Mouse (Mus musculus): ENCODE measurements around the gene Rrbp1. TPM values are rescaled to one million over a fixed set of nuclear protein-coding genes. Genes with fewer than 3 reads are reported as not detected.

Rrbp1 gene
- polyA plus RNA-seq, 1 experiment, result 78.1 TPM

GRCm38 (mm10) chr2:143914760-143915599, 96.1 kb downstream of the Rrbp1 start, which contains the start of gene Dstn:
Dstn (plus strand) TSS chr2:143915320.
- DNase-seq, result peak; percentile 99
- Histone ChIP-seq H3K4me1 (ENCODE audit: control insufficient read depth, insufficient read depth, low read length) (peaks cover 7% of the 10 kb centered on the region), H3K4me3 (replicated peaks; ENCODE audit: extremely low read depth, low read depth, low read length) (peak within 1 kb of the TSS; percentile 96)
- no peak for TF ChIP-seq CTCF (IDR thresholded peaks at IDR 0.05; ENCODE audit: insufficient read depth, low read length)
- TF ChIP-seq POLR2A (IDR thresholded peaks at IDR 0.05; ENCODE audit: borderline replicate concordance, extremely low read depth, low read depth, low read length), result peak; percentile 99
- under 1% methylated on average over 70 of the region's 71 CpGs for WGBS

DNA sequence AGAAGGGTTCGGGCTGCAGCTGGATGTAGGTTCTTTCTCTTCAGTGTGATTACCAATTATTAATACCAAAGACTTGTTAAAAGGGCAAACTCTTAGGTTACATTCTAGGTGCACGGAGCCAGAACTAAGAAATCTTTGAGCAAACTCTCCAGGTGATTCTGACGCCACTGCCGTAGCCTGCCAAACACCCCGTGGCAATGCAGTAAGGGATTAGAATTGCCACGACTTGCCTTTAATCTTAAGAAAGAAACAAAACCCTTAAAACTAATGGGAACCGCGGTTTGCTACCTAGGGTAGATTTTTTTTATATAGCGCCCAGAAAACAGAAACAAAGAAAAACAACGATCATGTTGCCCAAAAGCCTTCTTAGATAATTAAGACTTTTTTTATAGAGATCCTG, 96.8 kb downstream of the Rrbp1 start:
- no peak for DNase-seq
- H3K4me3 ChIP-seq (replicated peaks; ENCODE audit: extremely low read depth, low read depth, low read length), result peak overlapping the region; percentile 96
- 13% methylated on average over 10 of the region's 10 CpGs for WGBS
- TF ChIP-seq POLR2A (IDR thresholded peaks at IDR 0.05; ENCODE audit: borderline replicate concordance, extremely low read depth, low read depth, low read length) (no peak), CTCF (IDR thresholded peaks at IDR 0.05; ENCODE audit: insufficient read depth, low read length) (no peak)
- peaks cover 7% of the 10 kb centered on the region for H3K4me1 ChIP-seq (ENCODE audit: control insufficient read depth, insufficient read depth, low read length)

GRCm38 (mm10) chr2:143912199-143912598, 98.9 kb downstream of the Rrbp1 start:
- H3K4me1 ChIP-seq (ENCODE audit: control insufficient read depth, insufficient read depth, low read length), result peaks cover 4% of the 10 kb centered on the region
- TF ChIP-seq CTCF (IDR thresholded peaks at IDR 0.05; ENCODE audit: insufficient read depth, low read length) (no peak), POLR2A (IDR thresholded peaks at IDR 0.05; ENCODE audit: borderline replicate concordance, extremely low read depth, low read depth, low read length) (no peak)
- WGBS, result 85% methylated on average over 2 of the region's 2 CpGs
- DNase-seq, result no peak
- H3K4me3 ChIP-seq (replicated peaks; ENCODE audit: extremely low read depth, low read depth, low read length), result no peak overlapping the region

DNA sequence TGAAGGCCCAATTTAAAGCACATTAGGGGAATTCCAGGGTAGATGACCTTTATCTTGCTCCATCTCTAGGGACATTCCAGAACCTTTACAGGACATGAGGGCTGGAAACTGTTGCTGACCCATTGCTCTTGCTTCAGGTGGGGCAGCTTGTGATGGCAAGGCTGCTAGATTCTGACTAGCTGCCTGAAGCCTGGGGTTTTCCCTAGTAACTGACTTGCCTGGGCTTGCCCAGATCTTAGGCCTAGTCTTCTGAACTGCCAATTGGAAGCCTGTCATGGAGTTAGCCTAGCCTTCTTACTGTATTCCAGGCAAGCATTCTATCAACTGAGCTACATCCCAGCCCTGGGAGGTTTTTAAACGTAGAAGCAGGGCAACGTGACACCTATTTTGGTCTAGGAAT, 101.8 kb downstream of the Rrbp1 start:
- Histone ChIP-seq H3K4me3 (replicated peaks; ENCODE audit: extremely low read depth, low read depth, low read length) (no peak overlapping the region), H3K4me1 (ENCODE audit: control insufficient read depth, insufficient read depth, low read length) (no peaks in the 10 kb centered on the region)
- no peak for DNase-seq
- TF ChIP-seq POLR2A (IDR thresholded peaks at IDR 0.05; ENCODE audit: borderline replicate concordance, extremely low read depth, low read depth, low read length) (no peak), CTCF (IDR thresholded peaks at IDR 0.05; ENCODE audit: insufficient read depth, low read length) (no peak)
- 73% methylated on average over 2 of the region's 2 CpGs for WGBS

GRCm38 (mm10) chr2:143904896-143905295, 106.2 kb downstream of the Rrbp1 start:
- H3K4me3 ChIP-seq (replicated peaks; ENCODE audit: extremely low read depth, low read depth, low read length), result no peak overlapping the region
- no peak for DNase-seq
- no peaks in the 10 kb centered on the region for H3K4me1 ChIP-seq (ENCODE audit: control insufficient read depth, insufficient read depth, low read length)
- 71% methylated on average over 5 of the region's 5 CpGs for WGBS
- TF ChIP-seq CTCF (IDR thresholded peaks at IDR 0.05; ENCODE audit: insufficient read depth, low read length) (no peak), POLR2A (IDR thresholded peaks at IDR 0.05; ENCODE audit: borderline replicate concordance, extremely low read depth, low read depth, low read length) (no peak)

DNA sequence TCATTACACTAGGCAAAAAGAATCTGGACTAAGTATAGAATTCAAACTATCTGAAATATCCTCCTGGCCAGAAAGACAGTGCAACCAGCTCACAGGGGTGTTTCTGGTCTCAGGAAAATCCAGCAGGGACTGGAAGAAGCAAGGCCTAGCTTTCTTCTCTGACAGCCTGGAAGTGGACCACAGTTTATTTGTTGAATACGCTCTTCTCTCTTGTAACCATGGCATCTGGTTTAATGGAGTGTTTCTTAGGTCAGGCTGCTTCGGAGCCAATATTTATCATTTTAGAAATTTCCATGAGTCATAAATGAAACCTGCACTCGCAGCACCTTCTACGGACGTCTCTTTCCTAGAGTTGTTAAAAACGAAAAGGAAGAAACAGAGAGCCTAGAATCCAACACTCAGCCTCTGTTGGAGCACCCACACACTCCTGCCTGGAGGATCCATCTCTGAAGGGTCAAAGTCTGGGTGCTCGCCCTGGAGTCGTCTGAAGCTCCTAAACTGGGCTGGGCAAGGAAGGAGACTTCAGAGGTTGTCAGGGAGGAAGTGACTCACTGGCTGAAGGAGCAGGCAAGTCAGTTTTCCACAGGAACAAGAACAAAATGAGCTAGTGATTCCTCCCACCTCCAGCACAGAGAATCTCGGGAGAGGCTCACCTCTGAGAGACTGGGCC, 107.6 kb downstream of the Rrbp1 start:
- Histone ChIP-seq H3K4me1 (ENCODE audit: control insufficient read depth, insufficient read depth, low read length) (no peaks in the 10 kb centered on the region), H3K4me3 (replicated peaks; ENCODE audit: extremely low read depth, low read depth, low read length) (no peak overlapping the region)
- 35% methylated on average over 9 of the region's 9 CpGs for WGBS
- TF ChIP-seq CTCF (IDR thresholded peaks at IDR 0.05; ENCODE audit: insufficient read depth, low read length) (no peak), POLR2A (IDR thresholded peaks at IDR 0.05; ENCODE audit: borderline replicate concordance, extremely low read depth, low read depth, low read length) (no peak)
- DNase-seq, result no peak

- Histone ChIP-seq H3K4me1 (ENCODE audit: control insufficient read depth, insufficient read depth, low read length) (no peaks in the 10 kb centered on the region), H3K4me3 (replicated peaks; ENCODE audit: extremely low read depth, low read depth, low read length) (no peak overlapping the region)
- TF ChIP-seq CTCF (IDR thresholded peaks at IDR 0.05; ENCODE audit: insufficient read depth, low read length) (no peak), POLR2A (IDR thresholded peaks at IDR 0.05; ENCODE audit: borderline replicate concordance, extremely low read depth, low read depth, low read length) (no peak)
- no peak for DNase-seq
- 62% methylated on average over 5 of the region's 5 CpGs for WGBS
These were observed 110.2 kb downstream of the Rrbp1 start for GRCm38 (mm10) chr2:143900821-143901351.

DNA sequence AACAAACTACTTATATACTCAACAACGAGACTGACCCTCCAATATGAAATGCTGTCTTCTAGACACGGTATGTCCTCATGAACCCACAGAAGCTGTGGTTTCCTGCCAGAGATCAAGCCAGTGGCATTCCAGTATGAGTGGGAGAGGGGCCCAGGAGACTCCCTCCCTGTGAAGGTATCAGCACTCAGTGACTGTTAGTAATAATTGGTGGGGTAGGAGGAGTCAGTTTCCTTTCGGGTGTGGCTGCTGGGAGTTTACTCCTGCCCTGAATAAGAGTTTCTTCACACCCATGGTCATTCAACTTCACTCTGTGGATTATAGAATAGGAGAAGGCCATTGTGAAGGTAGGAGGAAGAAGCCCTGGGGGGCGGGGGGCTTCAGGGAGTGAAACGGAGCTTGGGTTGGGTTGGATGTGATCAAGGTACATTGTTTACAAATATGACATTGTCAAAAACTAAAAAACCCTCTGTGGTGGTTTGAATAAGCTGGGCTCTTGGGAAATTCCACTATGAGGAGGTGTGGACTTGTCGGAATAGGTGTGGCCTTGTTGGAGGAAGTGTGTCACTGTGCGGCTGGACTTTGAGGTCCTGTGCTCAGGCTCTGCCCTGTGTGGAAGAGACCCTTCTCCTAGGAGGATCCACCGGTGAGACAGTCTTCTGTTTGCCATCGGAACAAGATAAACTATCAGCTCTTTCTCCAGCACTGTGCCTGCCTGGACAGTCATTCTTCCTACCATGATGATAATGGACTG, 111.4 kb downstream of the Rrbp1 start:
- H3K4me3 ChIP-seq (replicated peaks; ENCODE audit: extremely low read depth, low read depth, low read length), result no peak overlapping the region
- TF ChIP-seq POLR2A (IDR thresholded peaks at IDR 0.05; ENCODE audit: borderline replicate concordance, extremely low read depth, low read depth, low read length) (no peak), CTCF (IDR thresholded peaks at IDR 0.05; ENCODE audit: insufficient read depth, low read length) (no peak)
- DNase-seq, result no peak
- H3K4me1 ChIP-seq (ENCODE audit: control insufficient read depth, insufficient read depth, low read length), result no peaks in the 10 kb centered on the region
- 76% methylated on average over 9 of the region's 9 CpGs for WGBS

Other genes with a start within 250 kb of the Rrbp1 start
- 1.3 and 1.5 TPM in 2 replicates for gene Bfsp1, start 148.1 kb downstream of the Rrbp1 start, polyA plus RNA-seq (2012; rRNA removed)
- 46.2 and 80.1 TPM in 2 replicates for gene Dstn, start 95.9 kb downstream of the Rrbp1 start, polyA plus RNA-seq (2012; rRNA removed)
- not detected in 2 replicates for gene Banf2, start 21.8 kb upstream of the Rrbp1 start, polyA plus RNA-seq (2012; rRNA removed)